Mouse (Mus musculus) granulocyte monocyte progenitor cell, adult 5-6 weeks (primary cell): ENCODE measurements around the gene Tusc2. TPM values are rescaled to one million over a fixed set of nuclear protein-coding genes. Genes with fewer than 3 reads are reported as not detected.
"Not testable (repeated sequence)": the region's sequence is repeated elsewhere in the genome, so short reads cannot be mapped to it uniquely, and the experiment has no call there.

Experiments used
- ATAC-seq: replicated peaks from 2 replicates; pipeline ENCODE4 v1.8.0; 2016; ENCODE audit warnings: mild to moderate bottlenecking, moderate TSS enrichment, inconsistent platforms; ENCODE audit not compliant: poor library complexity, severe bottlenecking
- total RNA-seq, 2 experiments: library from RNA; stranded (forward) in 1 of 2; stranded (reverse) in 1 of 2; fragments of 200-712, 200-1000 nt in 1 of 2; fragments of >200 nt in 1 of 2; fragmentation: Nextera tagmentation in 1 of 2; gene quantifications; 2 replicates each; pipeline ENCODE4 v1.2.3; 2014 to 2017

The Tusc2 gene
- total RNA-seq, 2 experiments from 2014 or later = 13.2 to 34.5 TPM

- ATAC-seq = no peak
Observed at GRCm38 (mm10) chr9:107544196-107544700, 18.8 kb upstream of the Tusc2 start.

GRCm38 (mm10) chr9:107544729-107545128, 18.3 kb upstream of the Tusc2 start:
- ATAC-seq = no peak

DNA sequence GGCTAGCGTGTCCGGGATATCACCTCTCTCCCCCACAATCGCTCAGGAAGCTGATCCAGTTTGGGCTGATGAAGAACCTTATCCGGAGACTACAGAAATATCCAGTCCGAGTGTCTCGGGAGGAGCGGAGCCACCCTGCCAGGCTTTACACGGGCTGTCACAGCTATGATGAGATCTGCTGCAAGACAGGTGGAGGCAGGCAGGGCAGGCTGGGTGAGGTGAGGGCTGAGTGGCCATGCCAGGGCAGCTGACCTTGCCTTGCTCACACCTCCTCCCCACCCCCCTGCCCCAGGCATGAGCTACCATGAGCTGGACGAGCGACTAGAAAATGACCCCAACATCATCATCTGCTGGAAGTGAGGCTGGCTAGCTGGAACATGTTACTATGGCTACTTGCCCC, 17.9 kb upstream of the Tusc2 start:
- ATAC-seq = no peak

DNA sequence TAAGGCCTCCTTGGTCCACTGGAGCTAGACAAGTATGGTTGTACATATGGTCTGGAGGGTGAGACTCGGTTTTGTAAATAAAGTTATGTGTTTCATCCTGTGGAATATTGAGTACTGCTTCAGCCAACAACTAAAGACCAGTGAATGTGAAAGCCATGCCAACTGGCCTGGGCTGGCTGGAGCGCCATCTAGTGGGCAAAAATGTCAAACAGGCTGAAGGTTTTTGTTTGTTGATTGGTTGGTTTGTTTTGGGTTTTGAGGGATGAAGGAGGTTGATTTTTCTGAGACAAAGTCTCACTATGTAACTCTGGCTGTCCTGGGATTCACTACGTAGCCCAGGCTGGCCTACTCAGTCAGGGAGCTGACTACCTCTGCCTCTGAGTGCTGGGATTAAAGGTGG, 17.5 kb upstream of the Tusc2 start:
- ATAC-seq = no peak

- peak; percentile 65 for ATAC-seq
Observed at GRCm38 (mm10) chr9:107547026-107547425, 16.0 kb upstream of the Tusc2 start, which contains the start of gene Zmynd10. Gene Zmynd10, plus strand, starts transcription at chr9:107547298.

DNA sequence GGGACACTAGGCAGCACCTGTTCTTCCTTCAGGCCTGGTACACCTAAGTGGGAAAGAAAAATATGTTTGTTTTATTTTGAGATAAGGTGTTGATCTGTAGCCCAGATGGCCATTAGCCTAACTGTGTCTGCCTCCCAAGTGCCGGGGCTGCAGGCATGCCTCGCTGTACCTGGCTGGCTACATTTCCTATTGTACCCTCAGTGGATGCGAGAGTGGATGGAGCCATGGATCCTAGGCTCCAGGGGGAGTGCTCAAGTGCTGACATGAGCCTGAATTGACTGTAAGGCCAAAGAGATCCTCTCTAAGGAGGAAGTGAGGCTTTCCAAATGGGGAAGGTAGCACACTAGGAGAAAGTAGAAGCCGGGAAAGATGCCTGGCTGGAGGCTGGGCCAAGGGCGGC, 15.1 kb upstream of the Tusc2 start:
- ATAC-seq = peak; percentile 26

GRCm38 (mm10) chr9:107548820-107549219, 14.2 kb upstream of the Tusc2 start:
- ATAC-seq = no peak

DNA sequence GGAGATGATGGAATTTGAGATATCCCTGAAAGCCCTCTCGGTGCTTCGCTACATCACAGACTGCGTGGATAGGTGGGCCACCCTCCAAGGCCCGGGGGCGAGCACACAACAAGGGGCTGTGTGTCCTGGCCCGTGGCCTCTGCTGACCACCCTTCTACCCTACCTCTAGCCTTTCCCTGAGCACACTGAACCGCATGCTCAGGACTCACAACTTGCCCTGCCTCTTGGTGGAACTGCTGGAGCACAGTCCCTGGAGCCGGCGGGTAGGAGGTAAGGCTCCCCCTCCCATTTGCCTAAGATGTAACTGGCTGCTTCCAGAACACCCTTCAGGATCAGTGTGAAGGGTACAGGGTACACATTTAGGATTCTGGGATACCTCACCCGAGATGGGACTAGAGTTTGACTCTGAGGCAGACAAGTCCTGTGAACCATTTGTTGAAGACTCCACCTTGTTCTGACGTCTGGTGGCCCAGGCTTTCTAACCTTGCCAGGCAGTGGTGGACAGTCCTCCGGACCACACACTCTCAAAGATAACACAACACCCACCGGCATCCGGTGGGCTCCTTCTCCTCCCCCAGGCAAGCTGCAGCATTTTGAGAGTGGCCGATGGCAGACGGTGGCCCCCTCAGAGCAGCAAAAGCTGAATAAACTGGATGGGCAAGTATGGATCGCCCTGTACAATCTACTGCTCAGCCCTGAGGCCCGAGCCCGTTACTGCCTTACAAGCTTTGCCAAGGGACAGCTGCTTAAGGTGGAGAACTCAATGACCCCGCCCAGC, 13.6 kb upstream of the Tusc2 start:
- ATAC-seq = no peak

GRCm38 (mm10) chr9:107550491-107551116, 12.5 kb upstream of the Tusc2 start:
- no peak for ATAC-seq

GRCm38 (mm10) chr9:107551117-107551889, 11.8 kb upstream of the Tusc2 start, which contains the start of gene Rassf1:
Gene Rassf1, plus strand, starts transcription at chr9:107551555.
- 0 out of 2 replicates have a peak, but pooled peaks have one; percentile 6 for ATAC-seq

GRCm38 (mm10) chr9:107551890-107552355, 11.1 kb upstream of the Tusc2 start:
- ATAC-seq = no peak

DNA sequence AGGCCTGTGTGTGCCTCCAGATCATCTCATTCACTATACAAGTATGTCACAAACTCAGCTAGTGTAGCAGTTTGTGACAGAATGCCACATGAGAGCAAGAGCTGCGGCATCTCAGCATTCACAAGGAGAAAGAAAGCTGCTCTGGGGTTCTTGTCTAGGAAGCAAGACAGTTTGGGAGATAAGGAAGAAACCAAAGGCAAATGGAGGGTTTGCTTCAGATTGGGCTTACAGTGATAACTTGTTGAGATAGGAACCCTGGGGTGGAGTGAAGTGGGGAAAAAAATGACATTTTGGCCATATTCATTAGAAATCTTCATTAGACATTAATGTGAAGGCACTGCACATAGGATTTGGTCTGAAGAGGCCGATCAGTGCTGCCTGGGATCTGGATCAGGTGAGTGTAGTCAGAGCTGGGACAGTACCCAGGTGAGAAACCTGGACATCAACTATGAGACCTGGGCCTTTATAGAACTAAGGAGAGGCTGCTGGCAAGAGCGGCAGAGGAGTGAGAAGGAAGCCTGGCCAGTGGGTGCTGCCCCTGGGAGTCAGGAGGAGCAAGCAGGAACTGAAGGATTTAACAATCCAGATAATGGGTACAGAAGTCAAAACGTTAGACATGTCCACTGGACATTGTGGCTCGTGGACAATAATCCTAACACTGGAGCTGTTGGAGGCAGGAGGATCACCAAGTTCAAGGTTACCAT, 10.2 kb upstream of the Tusc2 start:
- no peak for ATAC-seq

GRCm38 (mm10) chr9:107553541-107554318, 9.3 kb upstream of the Tusc2 start:
- ATAC-seq = no peak

GRCm38 (mm10) chr9:107554319-107554825, 8.7 kb upstream of the Tusc2 start:
- peak; percentile 79 for ATAC-seq

DNA sequence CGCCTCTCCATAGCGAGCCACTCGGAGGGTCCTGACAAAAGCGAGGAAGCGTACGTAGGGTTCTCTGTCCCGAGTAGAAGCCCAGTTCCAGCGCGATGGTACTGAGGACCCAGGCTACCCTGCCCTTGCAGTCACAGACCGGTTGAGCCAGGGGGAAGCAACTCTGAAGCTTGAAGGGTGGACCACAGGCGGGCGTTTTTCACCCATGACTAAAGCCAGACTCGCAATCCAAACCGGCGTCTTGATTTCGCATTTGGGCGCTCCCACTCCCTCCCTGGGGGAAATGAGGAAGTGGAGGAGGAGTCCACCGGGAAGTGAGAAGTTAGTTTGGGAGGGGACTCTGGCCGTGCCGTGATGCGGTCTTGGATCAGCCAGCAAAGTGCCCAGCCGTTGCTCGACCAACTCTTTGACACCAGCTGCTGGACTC, 8.0 kb upstream of the Tusc2 start:
- peak; percentile 41 for ATAC-seq

GRCm38 (mm10) chr9:107555701-107556100, 7.4 kb upstream of the Tusc2 start:
- no peak for ATAC-seq

DNA sequence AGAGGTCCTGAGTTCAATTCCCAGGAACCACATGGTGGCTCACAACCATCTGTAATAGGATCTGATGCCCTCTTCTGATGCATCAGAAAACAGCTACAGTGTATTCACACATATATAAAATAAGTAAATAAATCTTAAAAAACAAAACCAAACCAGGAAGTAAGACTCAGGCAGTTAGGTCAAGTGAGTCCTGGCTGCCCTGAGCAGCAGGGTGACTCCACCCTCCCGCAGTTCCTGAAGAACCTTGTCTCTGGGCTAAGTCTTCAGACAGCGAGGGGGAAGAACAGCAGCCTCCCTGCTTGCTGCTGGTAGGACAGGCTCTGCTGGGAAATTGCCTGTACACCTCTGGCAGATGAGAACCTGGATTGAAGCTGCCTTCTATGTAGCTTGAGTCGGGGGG, 6.7 kb upstream of the Tusc2 start:
- ATAC-seq = no peak

- ATAC-seq = not testable (repeated sequence)
Observed at GRCm38 (mm10) chr9:107565556-107565955, 2.5 kb downstream of the Tusc2 start.
